Mouse (Mus musculus): Measurements from ENCODE around the gene Dock4.

The Dock4 gene

DNA sequence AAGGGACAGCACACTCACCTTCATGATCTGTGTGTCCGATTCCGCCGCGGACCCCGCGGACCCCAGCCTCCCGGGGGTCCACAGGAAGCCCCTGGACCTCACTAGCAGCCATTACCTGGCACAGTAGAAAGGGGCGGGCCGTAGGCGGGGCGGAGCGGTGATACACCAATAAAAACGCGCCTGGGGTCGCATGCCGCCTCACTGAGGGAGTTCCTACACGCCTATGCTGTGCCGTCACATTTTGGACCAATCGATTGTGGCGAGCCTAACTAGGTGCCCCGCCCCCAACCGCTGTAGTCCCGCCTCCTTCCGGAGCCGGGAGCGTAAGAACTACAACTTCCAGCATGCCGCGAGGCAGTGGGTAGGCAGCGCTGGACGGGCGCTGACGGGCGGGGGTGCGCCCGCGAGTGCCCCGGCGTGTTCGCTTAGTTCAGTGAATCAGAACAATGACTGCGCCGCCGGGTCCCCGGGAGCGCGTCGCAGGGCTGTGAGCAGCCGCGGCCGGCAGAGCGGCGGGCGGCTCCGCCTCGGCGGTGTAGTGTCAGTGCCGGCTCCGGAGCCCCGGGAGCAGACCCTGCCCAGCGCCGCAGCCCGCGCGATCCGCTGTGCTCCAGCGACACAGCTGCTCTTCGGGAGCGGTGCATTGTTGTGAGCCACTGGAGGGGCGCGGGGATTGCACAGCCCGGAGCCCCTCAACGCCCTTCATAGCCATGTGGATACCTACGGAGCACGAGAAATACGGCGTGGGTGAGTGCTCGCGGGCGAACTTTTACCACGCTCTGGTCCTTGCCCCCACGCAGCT is at the start of gene Dock4, which contains the start of gene Zfp277:
Gene Dock4 (plus strand): TSS at position 305 of the 802 bp plus-strand sequence.
Gene Zfp277 (minus strand): TSS at position 255 of the 802 bp plus-strand sequence.
- DNase-seq, result peak; percentile 98 to 99

DNA sequence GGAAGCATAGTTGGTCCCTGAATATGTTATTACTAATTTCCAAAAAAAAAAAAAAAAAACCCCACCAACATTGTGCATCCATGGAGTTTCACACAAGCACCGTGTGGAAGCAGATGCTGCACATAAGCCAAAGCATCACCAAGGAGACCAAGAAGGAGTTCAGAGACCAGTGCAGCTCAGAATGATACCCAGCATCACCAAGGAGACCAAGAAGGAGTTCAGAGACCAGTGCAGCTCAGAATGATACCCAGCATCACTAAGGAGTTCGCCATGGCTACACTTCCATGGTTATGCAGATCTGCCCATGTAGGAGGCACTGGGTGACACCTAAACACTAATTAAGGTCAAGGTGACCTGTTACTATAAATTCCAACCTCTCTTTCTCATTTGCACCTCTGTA is 46.8 kb upstream of the Dock4 start:
- DNase-seq, result no peak

DNA sequence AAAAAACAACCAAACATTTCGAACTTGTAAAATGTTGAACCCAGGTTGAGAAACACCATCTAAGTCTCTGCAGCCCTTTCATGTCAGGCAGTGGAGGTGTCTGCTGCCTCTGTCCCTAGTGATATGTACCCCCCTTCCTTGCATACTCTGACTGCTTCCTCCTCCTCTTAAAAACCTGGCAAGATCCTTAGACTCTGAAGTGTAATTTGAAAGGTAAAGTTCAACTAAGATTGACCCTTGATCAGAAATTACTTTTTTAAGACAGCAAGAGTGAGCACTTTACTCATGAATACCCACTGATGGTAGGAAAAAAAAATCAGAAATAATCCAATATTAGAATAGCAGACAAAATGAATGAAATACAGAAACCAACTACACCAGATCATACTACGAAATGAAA is 46.4 kb upstream of the Dock4 start:
- DNase-seq, result no peak

DNA sequence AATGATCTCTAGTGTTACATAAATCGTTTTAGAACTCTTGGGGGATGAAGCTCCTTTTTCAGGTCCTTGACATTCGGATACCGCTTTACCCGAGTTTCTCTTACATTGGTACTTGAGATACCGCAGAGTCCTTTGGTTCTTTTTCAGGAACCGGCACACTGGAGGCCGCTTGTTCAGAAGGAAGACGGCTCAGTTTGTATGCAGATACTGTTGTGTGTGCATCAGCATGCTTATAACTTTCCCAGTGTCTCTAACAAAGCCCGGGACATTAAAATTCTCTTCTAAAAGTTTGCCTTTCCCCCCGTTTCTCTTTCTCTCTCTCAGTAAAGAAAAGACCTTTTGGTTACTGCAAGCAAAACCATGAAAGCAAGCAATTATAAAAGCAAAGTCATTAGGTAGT is 45.9 kb upstream of the Dock4 start:
- DNase-seq, result no peak

DNA sequence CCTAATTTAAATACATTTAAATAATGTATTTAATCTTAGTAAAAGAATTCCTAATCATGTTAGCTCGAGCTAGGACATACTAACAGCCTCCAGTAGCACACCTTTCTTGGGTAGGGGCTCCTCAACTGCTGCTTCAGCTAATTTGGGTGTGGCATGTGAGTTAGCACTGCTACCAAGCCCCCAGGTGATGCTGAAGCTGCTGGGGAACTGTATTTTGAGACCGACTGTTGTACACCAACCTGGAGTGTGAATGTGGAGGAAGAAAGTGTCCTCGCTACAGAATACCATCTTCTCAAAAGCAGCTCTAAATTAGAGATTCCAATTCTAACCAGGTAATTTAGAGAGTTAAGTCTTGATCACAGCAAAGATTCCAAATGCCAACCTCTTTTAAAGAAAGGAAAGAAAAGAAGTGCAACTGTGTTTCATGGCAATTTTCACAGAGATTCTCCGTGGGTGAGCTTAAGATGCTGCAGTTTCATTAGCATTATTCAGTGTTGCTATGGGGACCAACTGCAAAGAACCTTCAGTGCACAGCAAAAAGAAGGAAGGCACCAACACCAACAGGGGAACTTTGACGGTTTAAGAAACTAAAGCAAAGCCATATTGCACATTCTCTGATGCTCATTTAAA is 31.0 kb upstream of the Dock4 start:
- DNase-seq, result no peak

DNA sequence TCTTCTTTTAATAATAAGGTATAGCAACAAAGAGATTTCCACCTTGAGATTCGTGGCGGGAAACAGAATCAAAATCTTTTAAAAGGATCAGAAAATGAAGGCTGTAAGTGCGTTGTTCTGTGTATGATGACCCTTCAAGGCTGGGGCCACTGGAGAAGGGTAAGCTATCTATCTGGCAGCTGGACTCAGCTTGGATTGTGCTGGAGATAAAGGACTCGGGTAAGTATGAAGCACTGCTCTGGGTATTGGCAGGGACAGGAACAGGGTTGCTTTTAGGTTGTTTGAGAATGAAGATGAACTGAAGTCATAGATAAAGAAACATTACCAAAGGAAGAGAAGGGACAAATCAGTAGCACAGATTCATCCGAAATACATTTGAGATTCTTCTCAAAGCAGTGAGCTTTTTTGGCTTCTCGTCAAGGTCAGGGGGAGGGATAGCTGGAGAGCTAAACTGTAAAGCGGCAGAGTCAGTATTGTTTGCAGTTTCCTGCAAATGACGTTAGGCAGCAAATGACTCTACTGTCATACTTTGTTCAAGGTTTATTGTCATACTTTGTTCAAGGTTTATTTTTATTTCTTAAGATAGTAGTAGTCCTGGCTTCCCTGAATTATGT is 30.3 kb upstream of the Dock4 start:
- DNase-seq, result no peak

DNA sequence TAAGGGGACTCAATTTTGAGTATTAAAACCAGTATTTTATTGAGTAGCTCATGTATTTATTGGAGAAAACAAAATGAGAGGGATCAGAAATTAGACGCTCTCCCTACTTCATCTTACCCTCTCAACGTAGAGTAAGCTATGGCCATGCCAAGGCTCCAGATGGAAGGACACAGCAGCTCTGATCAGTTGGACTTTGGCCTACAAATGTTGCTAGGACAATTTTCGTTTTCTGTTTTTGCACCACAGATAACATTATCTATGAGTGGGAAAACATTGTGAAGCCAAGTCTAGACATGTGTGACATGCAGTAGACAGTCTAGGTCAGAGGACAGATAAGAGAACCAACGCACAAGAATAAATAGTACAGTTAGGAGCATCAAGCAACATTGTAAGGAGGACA is 28.5 kb upstream of the Dock4 start:
- DNase-seq, result no peak

DNA sequence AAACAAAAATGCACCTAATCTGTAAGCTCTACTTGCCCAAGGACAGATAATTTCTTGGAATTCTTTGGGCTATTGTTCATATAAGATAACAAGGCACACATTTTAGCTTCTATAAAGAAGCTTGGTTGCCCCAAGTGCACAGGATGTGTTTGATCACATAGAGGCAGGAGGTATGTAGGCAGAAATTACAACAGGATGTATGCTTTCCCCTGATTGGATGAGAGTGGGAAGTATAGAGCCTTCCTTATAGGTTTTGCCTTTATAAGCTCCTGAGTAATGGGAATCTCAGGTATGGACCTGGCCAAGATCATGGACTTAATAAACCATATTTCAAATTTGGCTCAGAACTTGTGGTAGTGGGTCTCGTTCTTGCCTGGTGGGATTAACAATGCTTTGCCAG is 20.8 kb upstream of the Dock4 start:
- DNase-seq, result no peak

DNA sequence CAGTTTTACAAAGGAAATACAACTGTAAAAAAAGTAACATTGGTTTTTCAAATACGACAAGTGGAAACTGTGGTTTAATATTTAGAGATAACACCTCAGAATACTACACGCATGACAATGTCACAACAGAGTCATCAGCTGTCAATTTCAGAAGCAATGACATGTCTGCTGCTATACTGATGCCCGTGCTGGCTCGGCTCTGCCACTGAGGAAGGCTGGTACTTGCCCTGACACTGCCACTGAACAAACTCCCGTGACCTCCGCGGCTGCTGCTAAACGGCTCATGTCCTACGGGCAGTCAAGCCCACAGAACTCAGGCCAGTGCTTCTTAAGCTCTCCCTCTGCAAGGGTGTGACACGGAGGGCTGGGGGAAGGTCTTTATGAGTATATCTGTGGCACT is 18.1 kb upstream of the Dock4 start:
- DNase-seq, result no peak

DNA sequence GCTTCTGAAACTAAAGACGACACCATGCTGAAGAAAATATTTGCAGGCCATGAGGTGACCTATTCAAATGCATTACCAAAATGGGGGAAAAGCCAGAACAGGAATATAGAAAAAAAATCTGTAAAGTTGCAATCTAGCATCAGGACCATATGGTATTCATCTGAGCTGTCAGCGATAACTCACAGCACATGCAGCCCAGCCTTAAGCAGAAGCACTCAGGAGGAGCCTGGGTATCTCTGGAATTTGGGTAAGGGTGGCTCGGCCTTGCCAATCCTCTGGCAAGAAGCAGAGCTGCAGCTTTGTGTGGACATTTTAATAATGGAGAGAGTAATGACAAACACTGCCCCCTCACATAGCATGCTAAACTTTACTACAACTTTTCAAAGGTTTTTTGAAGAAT is 15.8 kb upstream of the Dock4 start:
- DNase-seq, result no peak

DNA sequence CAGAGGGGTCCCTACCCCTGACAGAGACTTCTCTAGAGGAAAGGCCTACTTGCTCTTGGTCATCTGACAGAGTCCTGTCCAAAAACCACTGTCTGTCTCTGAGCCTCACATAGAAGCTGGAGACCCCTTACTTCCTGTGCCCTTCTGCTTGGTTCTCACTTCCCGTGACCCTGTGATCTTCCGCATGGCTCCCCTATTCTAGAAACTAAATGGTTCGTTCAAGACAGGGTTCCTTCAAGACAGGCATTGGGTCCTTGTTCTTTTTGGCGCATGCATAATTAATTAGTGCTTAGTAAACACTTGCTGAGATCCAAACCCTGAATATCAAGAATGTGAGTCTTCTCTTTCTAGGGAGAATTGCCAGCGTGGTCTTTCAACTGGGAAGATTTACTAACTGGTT is 14.7 kb upstream of the Dock4 start:
- no peak for DNase-seq

DNA sequence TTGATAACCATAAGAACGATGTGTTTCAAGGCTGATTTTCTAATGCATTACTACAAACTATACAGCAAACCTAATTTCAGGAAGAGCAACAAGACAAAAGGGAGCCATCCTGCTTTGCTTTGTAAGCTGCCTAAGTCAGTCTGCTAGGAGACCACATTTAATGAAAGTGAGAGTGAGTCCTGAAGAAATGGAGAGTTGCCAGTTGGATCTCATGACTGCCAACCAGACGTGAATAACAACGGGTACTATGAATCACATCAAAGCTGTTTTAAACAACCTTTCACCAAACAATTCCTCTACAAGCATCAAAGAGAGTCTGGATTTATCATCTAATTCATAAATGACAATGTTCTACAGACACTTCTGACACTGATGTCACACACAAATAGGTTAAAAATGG is 11.7 kb upstream of the Dock4 start:
- DNase-seq, result no peak

DNA sequence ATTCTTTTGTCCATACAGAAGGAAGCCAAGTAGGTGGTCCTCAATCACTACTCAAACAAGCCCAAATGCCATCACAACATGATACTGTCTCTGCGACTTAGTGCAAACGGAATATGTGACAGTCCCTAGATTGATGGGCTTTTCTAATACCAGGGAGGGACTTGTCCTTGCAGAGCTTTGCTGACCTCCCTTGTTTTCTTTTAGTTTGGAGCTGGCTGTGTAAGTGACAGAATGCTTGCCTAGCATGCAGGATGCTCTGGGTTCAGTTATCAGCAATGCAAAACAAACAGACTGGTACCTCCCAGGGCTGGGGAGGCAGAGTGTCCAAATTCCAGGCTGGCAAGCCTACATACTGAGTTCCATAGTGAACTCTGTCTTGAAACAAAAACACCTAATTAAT is 7.7 kb upstream of the Dock4 start:
- DNase-seq, result no peak

DNA sequence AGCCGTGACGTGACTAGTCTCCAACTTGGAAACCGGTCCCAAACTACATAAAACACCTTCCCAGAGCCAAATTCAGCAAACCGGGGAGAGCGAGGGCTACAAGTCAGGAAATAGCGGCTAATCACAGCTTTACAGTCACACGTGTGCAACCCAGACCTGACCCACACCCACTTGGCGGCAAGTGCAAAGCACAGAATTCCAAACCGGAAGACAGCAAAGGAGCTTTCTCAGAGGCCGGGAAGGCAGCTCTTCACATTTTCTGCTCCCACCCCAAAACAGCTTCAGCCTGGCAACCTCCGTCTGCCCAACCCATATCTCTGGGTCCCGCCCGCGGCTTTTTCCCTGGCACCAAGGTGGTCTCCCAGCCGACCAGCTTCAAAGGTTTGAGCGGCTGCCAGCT is 546 bp upstream of the Dock4 start:
- no peak for DNase-seq

DNA sequence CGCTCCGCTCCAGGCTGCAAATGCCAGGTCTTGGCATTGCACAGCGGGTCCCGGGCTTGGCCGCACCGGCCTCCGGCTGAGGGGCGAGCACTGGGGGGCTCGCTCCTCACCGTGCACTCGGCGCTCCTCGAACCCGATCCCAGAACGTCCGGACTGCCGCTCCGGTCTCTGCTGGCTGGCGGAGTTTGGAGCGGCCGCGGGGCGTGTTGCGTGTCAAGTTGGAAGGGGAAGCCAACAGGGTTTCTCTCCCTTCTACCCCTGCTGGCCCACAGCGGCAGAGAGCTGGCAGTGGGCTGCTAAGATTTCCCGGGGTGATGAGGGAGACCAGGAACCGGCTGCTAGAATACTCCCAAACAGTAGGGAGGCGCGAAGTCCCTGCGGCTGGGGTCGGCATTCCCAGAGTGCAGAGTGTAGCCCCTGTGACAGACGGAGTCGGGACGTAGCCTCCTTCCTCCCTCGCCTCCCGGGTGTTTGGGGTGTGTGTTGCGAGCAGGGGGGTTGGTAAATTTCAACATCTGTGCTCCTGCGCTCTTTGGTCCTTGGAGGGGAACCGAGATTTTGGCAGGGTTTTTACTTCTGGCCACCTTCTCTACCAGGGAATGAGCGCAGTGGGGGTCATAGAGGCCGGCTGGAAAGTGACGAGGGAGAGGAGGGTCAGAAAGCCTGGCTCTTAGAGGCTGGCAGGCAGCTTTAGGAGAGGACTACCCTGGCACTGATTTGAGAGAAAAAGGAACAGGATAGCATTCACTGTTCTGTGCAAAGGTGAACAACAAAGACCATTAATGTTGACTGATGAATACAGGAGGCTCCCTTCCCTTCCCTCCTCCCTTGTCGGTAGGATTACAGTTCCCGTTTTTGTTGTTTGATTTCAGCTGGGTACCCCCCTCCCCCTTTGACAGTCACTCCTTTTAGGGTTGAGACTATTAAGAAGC is 964 bp downstream of the Dock4 start:
- no peak for DNase-seq

DNA sequence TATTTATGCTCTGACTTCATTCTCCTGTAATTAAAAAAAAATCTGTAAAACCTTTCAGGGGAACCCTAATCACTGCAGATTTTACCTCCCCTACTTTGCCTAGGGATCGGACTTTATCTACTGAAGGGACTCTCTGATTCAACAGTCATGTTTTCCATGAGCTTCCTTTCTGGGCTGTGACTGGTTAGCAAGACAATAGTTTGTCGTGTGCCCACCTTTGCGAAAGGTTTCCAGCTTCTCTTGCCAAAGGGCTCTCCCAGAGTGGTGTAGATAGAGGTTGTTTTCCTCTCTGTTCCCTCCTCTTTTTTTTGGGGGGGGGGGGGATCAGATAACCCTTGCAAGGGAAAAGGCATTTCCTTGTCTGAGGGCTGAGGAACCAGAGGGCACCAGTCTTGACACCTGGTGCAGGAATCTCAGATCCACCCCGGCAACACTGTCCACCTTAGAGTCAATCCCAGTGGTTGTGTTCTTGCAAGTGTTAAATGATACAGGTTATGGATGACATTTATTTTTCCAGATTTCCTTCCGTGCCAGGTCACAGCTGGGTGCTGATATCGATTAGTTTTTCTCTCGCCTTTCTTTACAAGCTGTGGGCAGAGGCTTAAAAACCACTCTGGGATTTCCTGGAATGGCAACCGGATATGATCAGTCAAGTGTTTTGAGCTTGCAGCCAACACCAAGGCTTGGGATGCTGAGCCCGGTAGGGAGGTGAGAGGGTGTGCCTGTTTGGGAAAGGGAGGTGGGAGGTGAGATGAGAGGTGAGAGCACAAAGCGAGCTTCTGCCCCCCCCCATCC is 2.0 kb downstream of the Dock4 start:
- no peak for DNase-seq

DNA sequence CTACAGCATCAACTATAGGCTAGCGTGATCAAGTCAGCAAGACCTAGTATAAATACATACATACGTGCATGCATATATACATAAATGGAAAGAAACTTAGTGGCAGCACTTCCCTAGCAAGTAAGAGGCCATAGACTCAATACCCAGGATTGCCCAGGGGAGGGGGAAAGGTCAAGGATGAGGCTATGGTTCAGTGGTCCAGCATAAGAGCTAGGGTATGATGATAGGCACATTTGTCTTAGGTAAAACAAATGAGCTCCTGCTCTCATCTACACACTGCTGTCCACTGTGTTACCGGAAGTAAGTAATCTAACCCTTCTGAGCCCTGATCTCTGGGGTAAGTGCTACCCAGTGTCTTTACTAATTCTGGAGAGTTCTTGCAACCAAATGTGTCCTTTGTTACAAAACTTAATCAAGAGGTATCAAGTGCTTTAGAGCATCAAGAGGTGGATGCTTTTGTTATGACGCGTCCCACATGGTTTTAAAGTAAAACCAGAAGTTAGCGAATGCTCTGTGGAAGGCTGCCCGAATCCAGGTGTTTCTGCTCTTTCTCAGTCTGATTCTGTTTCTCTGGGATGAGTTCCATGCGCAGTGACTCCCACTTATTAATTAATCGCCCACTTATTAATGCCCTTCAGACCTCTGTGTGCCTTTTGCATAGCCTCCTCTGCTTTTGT is 3.5 kb downstream of the Dock4 start:
- no peak for DNase-seq

DNA sequence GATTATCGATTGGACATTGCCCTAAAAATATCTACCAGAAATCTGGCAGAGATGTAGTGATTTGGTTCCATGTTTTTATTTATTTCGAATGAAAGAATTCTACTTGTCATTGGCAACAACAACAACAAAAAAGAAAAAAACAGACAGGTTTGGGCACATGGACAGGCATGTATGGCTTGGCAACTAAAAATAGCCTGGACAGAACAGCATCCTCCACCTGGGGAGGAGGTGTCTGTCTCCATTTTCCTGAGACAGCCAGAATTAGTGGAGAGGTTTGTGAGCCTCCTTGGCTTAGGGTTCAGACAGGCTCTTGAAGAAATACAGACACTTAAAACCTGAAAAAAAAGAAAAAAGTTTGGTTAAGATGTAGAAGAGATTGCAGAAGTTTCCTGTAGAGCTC is 10.8 kb downstream of the Dock4 start:
- no peak for DNase-seq

DNA sequence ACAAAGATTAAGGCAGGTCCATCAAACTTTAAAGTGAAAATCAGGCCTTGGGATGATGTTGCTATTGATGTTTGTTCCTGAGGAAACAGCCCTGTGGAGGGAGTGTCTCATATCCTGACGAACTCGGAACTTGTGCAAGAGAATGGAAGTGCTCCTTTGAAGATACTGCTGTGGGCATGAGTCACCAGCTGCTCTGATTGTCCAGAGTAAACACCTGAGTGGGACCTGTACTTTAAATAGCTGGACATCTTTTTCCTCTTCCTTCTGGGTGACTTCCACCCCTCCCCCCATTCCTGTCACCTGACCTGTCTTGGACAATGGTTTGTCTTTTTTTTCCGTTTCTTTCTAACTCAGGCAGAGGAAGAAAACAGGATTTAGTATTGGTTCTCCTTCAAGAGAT is 13.2 kb downstream of the Dock4 start:
- DNase-seq, result no peak

DNA sequence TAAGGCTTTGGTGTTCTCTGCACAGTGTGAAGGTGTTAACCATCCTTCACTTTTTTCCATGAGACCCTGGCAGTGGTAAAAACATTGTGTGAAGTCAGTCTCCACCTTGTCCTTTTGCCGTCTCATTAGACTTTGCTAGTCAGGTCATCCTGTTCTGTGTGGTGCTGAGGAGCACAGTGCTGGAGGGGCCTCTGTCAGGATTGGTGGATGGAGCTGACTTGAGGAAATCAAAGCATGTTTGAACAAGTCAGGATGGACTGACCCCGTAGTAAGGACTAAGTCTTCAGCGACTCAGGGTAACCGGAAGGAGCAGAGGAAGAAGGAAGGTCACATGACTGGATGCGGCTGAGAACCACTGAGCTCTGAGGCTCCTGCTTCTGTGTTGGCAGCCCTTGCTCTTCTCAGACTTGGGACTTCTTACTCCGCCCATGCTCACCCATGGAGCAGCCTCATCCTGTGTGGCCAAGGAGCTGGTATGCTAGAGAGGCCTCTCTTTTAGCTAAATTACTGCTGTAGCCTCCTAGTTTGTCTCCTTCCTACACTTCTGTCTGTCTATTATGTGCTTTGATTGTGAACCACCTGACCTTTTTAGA is 14.0 kb downstream of the Dock4 start:
- DNase-seq, result no peak

DNA sequence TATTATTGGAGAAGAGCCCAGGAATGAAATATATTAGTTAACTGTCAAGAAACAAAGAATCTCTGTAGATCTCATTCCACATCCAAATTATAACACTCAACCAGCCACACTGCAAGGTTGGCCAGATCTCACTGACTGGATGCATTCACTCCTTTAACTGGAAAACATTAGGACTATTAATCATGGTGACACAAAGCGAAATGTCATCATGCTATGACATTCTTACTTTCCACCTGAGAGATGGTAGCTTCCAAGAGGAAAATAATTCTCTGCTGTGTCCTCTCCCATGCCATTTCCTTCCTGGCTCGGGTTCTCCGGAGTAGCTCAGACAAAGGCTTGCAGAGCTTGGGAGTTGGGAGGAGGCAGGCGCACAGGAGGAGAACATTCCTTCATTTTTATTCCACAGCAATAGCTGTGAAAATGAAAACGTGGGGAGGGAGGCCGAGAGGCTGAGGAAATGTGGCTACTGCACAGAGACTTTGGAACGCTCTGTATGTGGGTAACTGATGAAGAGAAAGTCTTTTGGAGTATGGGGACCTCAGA is 17.0 kb downstream of the Dock4 start:
- DNase-seq, result no peak
